Mouse (Mus musculus): ENCODE data around the gene Tia1.

Gene Tia1

GRCm38 (mm10) chr6:86431531-86431930 is 27.5 kb downstream of the Tia1 start:
- no peak for DNase-seq (ENCODE audit: low read depth)

GRCm38 (mm10) chr6:86433696-86434095 is 29.7 kb downstream of the Tia1 start:
- DNase-seq (ENCODE audit: low read depth), result no peak

- DNase-seq (ENCODE audit: low read depth), result peak; percentile 82
Observed at GRCm38 (mm10) chr6:86437711-86438110, 33.7 kb downstream of the Tia1 start.

- peak; percentile 98 for DNase-seq (ENCODE audit: low read depth)
Observed at GRCm38 (mm10) chr6:86438272-86439118, 34.5 kb downstream of the Tia1 start, which contains the start of gene C87436. Gene C87436, plus strand, starts transcription at chr6:86438374.

GRCm38 (mm10) chr6:86439119-86439496 is 35.1 kb downstream of the Tia1 start:
- no peak for DNase-seq (ENCODE audit: low read depth)

GRCm38 (mm10) chr6:86439531-86439930 is 35.5 kb downstream of the Tia1 start:
- DNase-seq (ENCODE audit: low read depth), result peak; percentile 33

- no peak for DNase-seq (ENCODE audit: low read depth)
Observed at GRCm38 (mm10) chr6:86441571-86441970, 37.6 kb downstream of the Tia1 start.

- DNase-seq (ENCODE audit: low read depth), result no peak
Observed at GRCm38 (mm10) chr6:86445551-86445950, 41.5 kb downstream of the Tia1 start.

GRCm38 (mm10) chr6:86446927-86447568 is 43.0 kb downstream of the Tia1 start:
- DNase-seq (ENCODE audit: low read depth), result no peak

GRCm38 (mm10) chr6:86456727-86457126 is 52.7 kb downstream of the Tia1 start:
- no peak for DNase-seq (ENCODE audit: low read depth)

GRCm38 (mm10) chr6:86463079-86463478 is 59.1 kb downstream of the Tia1 start:
- no peak for DNase-seq (ENCODE audit: low read depth)

- DNase-seq (ENCODE audit: low read depth), result no peak
Observed at GRCm38 (mm10) chr6:86471317-86471716, 67.3 kb downstream of the Tia1 start.

- no peak for DNase-seq (ENCODE audit: low read depth)
Observed at GRCm38 (mm10) chr6:86471760-86472099, 67.7 kb downstream of the Tia1 start.

- peak; percentile 100 for DNase-seq (ENCODE audit: low read depth)
Observed at GRCm38 (mm10) chr6:86472100-86472955, 68.3 kb downstream of the Tia1 start.

- no peak for DNase-seq (ENCODE audit: low read depth)
Observed at GRCm38 (mm10) chr6:86473077-86473476, 69.1 kb downstream of the Tia1 start.

GRCm38 (mm10) chr6:86474072-86474471 is 70.1 kb downstream of the Tia1 start:
- DNase-seq (ENCODE audit: low read depth), result no peak

GRCm38 (mm10) chr6:86474646-86475181 is 70.7 kb downstream of the Tia1 start:
- no peak for DNase-seq (ENCODE audit: low read depth)

- no peak for DNase-seq (ENCODE audit: low read depth)
Observed at GRCm38 (mm10) chr6:86475462-86476167, 71.6 kb downstream of the Tia1 start.

GRCm38 (mm10) chr6:86476931-86477330 is 72.9 kb downstream of the Tia1 start:
- DNase-seq (ENCODE audit: low read depth), result no peak

GRCm38 (mm10) chr6:86479311-86479710 is 75.3 kb downstream of the Tia1 start:
- no peak for DNase-seq (ENCODE audit: low read depth)

- no peak for DNase-seq (ENCODE audit: low read depth)
Observed at GRCm38 (mm10) chr6:86479816-86480188, 75.8 kb downstream of the Tia1 start.

All from induced T-regulatory cell, adult 2 months (primary cell).